Mouse (Mus musculus) spleen, adult 18-20 months (tissue): ENCODE results near the gene Akirin2.

Experiments
- DNase-seq, 2 experiments: peaks; one replicate each; pipeline ENCODE4 v3.0.0; 2022; ENCODE audit warnings: mixed read lengths in 2 of 2

Akirin2 gene

GRCm38 (mm10) chr4:34584871-34585607 lies 34.3 kb downstream of the Akirin2 start:
- no peak for DNase-seq

- no peak for DNase-seq
Observed at GRCm38 (mm10) chr4:34603123-34603522, 52.4 kb downstream of the Akirin2 start.

DNA sequence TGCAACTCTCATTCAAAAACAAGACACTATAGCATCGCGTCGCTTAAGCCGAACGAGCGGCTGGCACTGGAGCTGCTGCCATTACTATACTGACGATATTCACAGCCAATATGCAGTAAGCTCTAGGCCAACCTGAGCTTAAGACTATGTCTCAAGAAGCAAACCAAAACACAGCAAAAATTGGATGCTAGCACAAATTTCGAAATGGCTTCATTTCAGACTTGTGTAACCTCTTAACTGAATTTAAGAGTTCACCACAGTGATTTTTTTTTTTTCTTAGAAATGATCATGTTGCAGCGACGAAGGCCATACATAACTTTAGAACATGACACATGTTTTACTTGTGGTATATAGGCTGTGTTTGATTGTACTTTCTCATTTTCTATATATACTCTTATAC lies 55.9 kb downstream of the Akirin2 start:
- DNase-seq = no peak

DNA sequence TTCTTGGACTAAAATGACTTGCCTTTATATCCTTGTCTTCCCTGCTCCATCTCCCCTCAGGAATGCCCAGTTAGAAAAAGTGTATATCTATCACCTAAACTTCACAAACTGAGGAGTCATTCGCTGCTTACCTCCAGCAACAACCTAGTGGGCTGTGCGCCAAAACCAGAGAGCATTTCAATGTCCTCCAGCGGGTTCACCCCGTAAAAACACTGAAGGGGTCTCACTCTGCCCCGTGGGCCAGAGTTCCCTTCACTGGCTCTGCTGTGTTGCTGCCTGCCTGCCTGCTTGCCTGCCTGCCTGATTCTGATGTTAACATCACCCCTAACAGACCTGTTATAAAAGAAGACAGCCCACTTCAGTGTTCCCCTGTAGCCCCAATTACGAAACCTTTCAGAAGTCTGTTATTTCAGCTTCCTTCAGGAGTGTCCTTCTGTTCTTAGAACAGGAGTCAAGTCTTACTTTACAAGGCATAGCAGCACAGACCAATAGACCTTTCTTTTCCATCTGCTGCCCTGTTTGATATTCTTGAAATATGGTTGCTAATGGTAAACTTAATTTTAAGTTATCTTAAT lies 62.9 kb downstream of the Akirin2 start:
- no peak for DNase-seq

GRCm38 (mm10) chr4:34614630-34615094 lies 63.9 kb downstream of the Akirin2 start, which contains the start of the genes Orc3 and Rars2:
Gene Orc3 (minus strand): TSS chr4:34614944.
Gene Rars2 (plus strand): TSS chr4:34614957.
- DNase-seq = peak; percentile 83 to 90

DNA sequence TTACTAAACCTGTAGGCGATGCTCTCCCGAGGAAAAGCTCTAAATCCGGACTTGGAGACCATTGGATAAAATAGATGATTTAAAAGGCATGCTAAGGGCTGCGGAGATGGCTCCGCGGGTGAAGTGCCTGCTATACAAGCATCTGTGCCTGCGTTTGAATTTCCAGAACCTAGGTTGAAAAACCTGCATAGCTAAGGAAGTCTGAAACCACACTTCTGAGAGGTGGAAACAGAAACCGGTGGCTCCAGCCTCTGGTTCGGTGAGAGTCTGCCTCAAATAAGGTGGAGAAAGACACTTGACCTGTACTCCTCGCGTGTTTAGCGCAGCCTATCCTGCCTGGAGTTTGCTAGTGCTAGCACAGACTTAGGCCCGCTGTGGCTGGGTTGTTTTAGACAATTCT lies 64.6 kb downstream of the Akirin2 start:
- DNase-seq = peak in 1 of 2 experiments; percentile 5

- no peak for DNase-seq
Observed at GRCm38 (mm10) chr4:34616146-34616545, 65.4 kb downstream of the Akirin2 start.
